Mouse (Mus musculus) forebrain, embryonic 11.5 days (tissue): ENCODE data around the gene Fam71b. TPM values are rescaled to one million over a fixed set of nuclear protein-coding genes. Genes with fewer than 3 reads are reported as not detected.

Experiments
- ATAC-seq: fragments of 200-750 bp; cut with Nextera tagmentation; replicated peaks from 2 replicates; pipeline ENCODE4 v1.8.0; 2017; ENCODE audit warnings: moderate TSS enrichment; ENCODE audit not compliant: low FRiP score
- DNase-seq: peaks from one replicate; pipeline ENCODE4 v3.0.0-alpha.2; 2017; ENCODE audit warnings: low spot score
- H3K27ac ChIP-seq: fragments of 300-500 bp; sonication (generic); 2 replicates; pipeline ENCODE4 v1.5.1; 2014; ENCODE audit warnings: low read depth, low read length
- H3K27me3 ChIP-seq: fragments of 300-500 bp; sonication (generic); 2 replicates; pipeline ENCODE4 v1.6.1; 2014; ENCODE audit warnings: mild to moderate bottlenecking, low read length, mixed read lengths; ENCODE audit not compliant: control insufficient read depth, insufficient read depth
- H3K36me3 ChIP-seq: fragments of 300-500 bp; sonication (generic); 2 replicates; pipeline ENCODE4 v1.6.1; 2014; ENCODE audit warnings: mild to moderate bottlenecking, low read length, moderate library complexity, mixed read lengths; ENCODE audit not compliant: control insufficient read depth, insufficient read depth
- H3K4me1 ChIP-seq: fragments of 300-500 bp; sonication (generic); replicated peaks from 2 replicates; pipeline ENCODE4 v1.6.1; 2014; ENCODE audit warnings: low read length, mixed read lengths; ENCODE audit not compliant: control insufficient read depth, insufficient read depth
- H3K4me2 ChIP-seq: fragments of 300-500 bp; sonication (generic); 2 replicates; pipeline ENCODE4 v1.6.1; 2014; ENCODE audit warnings: low read depth, mild to moderate bottlenecking, low read length, moderate library complexity, mixed read lengths; ENCODE audit not compliant: severe bottlenecking
- H3K4me3 ChIP-seq: fragments of 300-500 bp; sonication (generic); 2 replicates; pipeline ENCODE4 v1.5.1; 2014; ENCODE audit warnings: low read depth, low read length
- H3K9ac ChIP-seq: fragments of 300-500 bp; sonication (generic); 2 replicates; pipeline ENCODE4 v1.6.1; 2014; ENCODE audit warnings: low read length
- H3K9me3 ChIP-seq: fragments of 300-500 bp; sonication (generic); 2 replicates; pipeline ENCODE4 v1.6.1; 2016; ENCODE audit warnings: low read length, mixed read lengths; ENCODE audit not compliant: control insufficient read depth
- WGBS: fragments of 180-500 bp; shearing (Covaris S2); extraction: QIAGEN DNeasy Blood & Tissue Kit; methylation state at CpG from one replicate; pipeline ENCODE4 v1.1.7; 2014; 5-methylcytosine and 5-hydroxymethylcytosine counted together
- polyA plus RNA-seq: library from polyadenylated mRNA; unstranded; fragments of >200 nt; fragmentation: Nextera tagmentation; extraction: Ambion mirVana; gene quantifications from 2 replicates; pipeline ENCODE4 v1.2.1, GENCODE M21; 2014

The Fam71b gene
- not detected in 2 replicates for polyA plus RNA-seq

DNA sequence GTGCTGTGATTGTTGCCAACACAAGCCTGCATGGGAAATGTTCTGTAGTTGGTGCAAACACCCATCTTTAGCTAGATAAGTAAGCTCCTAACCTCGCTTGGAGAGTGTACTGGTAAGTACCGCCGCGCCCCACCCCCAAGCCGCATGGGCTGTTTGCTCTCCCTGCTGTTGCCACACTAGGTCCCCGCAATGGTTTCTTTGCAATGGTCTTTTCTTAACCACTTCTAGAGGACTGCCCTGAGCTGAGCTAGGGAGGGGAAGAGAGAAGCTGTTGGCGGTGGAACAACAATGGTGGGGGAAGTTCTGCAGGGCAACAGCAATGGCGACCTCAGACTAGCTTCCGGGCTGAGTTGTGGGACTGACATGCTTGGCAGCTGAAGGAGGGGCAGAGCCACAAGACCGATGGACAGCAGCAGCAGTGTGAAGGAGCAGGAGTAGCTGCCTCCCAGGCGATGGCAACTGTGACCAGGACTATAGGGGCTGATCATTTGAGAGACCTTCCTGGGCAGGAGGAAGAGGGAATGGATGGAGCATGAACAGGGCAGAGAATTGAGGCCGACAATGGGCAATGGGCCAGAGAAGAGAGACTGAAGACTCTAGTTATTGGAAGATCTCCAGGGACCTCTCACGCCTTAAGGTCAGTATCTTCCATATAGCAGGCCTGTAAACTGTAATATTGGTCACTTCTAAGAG, at the start of gene Fam71b:
TSS of gene Fam71b (plus strand) at position 393 of the 693 bp plus-strand sequence.
- H3K27ac ChIP-seq = no peak within 1 kb of the TSS
- WGBS = 80% methylated on average over 13 of the region's 13 CpGs
- ATAC-seq = no peak

DNA sequence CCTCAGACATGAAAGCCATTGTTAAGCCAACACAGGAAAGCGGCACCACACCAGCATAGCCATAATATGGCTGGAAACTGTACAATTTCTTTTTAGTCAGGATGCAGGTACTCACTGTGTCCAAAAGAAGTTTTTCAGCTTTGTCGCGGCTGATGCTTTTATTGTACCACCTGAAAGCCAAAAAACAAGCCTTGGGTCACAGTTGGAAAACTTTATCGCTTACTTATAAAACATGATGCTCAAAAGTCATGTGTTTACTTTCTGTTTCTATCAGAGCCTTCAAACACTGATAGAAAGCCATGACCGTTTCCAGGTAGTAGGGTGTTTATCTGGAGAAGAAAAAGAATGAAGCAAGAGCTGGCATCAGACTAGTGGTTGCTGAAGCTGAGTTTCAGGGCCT, 48.6 kb upstream of the Fam71b start:
- no peak overlapping the region for H3K4me2 ChIP-seq
- no peaks in the 10 kb centered on the region for H3K9me3 ChIP-seq
- no peak overlapping the region for H3K4me3 ChIP-seq
- no peaks in the 10 kb centered on the region for H3K4me1 ChIP-seq
- DNase-seq (no peak), ATAC-seq (no peak)
- no peaks in the 10 kb centered on the region for H3K27me3 ChIP-seq
- no peak overlapping the region for H3K9ac ChIP-seq
- WGBS = 90% methylated on average over 5 of the region's 5 CpGs
- H3K27ac ChIP-seq = no peak overlapping the region
- no peaks in the 10 kb centered on the region for H3K36me3 ChIP-seq

More for the DNA sequence above, at the start of gene Fam71b:
- H3K4me2 ChIP-seq = no peak within 1 kb of the TSS
- H3K4me3 ChIP-seq = no peak within 1 kb of the TSS
- no peak within 1 kb of the TSS for H3K9ac ChIP-seq
- H3K4me1 ChIP-seq = no peaks in the 10 kb centered on the region
- no peaks in the 10 kb centered on the region for H3K27me3 ChIP-seq
- no peak for DNase-seq
- no peaks in the 10 kb centered on the region for H3K9me3 ChIP-seq
- no peaks in the 10 kb centered on the region for H3K36me3 ChIP-seq

DNA sequence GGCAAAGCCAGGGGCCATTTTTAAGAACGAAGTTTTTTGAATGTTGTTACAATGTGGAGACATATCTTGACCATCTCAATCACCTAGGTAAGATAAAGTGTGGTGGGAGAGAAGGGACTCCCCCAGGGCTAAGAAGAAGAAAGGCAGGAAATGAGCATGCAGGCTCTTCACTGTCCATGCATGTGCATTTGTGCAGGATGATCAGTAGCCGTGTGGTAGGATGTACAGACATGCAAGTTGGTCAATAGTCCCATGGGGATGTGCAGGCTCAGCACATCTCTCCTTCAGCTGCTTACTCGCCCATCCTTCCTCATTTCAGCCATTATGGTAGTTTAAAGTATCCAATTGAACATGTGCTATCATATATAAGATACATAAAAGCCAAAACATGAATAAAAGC, 47.9 kb upstream of the Fam71b start:
- ATAC-seq (no peak), DNase-seq (no peak)
- H3K4me3 ChIP-seq = no peak overlapping the region
- H3K27ac ChIP-seq = no peak overlapping the region
- no peaks in the 10 kb centered on the region for H3K4me1 ChIP-seq
- H3K36me3 ChIP-seq = no peaks in the 10 kb centered on the region
- H3K4me2 ChIP-seq = no peak overlapping the region
- 92% methylated on average over 3 of the region's 3 CpGs for WGBS
- no peaks in the 10 kb centered on the region for H3K27me3 ChIP-seq
- H3K9ac ChIP-seq = no peak overlapping the region
- no peaks in the 10 kb centered on the region for H3K9me3 ChIP-seq

DNA sequence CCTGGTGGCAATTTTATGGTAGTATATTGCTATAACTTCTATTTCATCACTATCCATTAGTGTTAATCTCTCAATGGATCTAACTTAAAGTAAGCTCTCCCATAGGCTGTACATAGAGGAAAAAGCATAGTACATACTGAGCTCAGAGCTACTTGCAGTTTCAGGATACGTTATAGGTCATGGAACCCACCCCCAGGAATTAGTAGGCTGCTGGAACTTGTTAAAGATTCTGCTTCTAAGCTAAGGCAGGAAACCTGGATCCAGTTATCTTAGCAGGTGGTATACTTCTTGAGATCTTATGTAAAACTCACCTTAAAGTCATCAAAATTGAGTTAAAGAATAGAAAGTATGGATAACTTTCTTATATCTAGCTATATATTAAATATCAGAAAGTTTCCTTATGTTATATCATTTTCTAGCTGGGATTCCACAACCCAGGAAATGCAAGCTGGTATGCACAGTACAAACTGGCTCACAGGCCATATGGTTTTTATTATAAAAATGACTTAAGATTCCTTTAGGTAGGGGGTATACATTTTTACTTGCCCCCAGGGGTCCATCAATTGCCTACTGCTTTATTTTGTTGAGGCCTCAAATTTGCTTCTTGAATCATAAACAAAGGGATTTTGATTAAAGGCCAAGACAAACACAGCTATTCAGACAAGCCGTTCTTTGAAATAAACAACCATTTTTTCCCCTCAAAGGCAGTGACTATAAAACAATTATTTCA, 46.5 kb upstream of the Fam71b start:
- WGBS = 67% methylated on average over 2 of the region's 2 CpGs
- Histone ChIP-seq H3K4me2 (no peak overlapping the region), H3K27ac (no peak overlapping the region)

DNA sequence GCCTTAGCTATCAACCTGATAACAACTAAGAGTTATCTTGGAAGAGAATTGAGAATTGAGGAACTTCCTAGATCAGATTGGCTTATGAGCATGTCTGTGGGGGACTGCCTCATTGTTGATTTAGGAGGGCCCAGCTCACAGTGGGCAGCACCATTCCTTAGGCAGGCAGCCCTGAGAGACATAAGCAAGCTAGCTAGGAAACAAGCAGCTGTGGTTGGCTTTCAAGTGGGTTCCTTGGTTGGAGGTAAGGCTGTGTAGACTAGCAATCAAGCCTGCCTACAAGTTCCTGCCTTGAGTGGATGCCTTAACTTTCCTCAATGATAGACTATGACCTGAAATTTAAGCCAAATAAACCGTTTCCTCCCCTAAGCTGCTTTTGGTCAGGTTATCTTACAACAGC, 38.0 kb upstream of the Fam71b start:
- ATAC-seq (no peak), DNase-seq (no peak)
- H3K27me3 ChIP-seq = no peaks in the 10 kb centered on the region
- 54% methylated on average over 1 of the region's 1 CpGs for WGBS
- no peak overlapping the region for H3K9ac ChIP-seq
- no peak overlapping the region for H3K4me2 ChIP-seq
- H3K36me3 ChIP-seq = no peaks in the 10 kb centered on the region
- no peaks in the 10 kb centered on the region for H3K9me3 ChIP-seq
- no peak overlapping the region for H3K4me3 ChIP-seq
- no peaks in the 10 kb centered on the region for H3K4me1 ChIP-seq
- no peak overlapping the region for H3K27ac ChIP-seq

More for the DNA sequence above, 46.5 kb upstream of the Fam71b start:
- H3K4me1 ChIP-seq = no peaks in the 10 kb centered on the region
- ATAC-seq (no peak), DNase-seq (no peak)
- no peaks in the 10 kb centered on the region for H3K36me3 ChIP-seq
- H3K4me3 ChIP-seq = no peak overlapping the region
- H3K9ac ChIP-seq = no peak overlapping the region
- no peaks in the 10 kb centered on the region for H3K9me3 ChIP-seq
- H3K27me3 ChIP-seq = no peaks in the 10 kb centered on the region

DNA sequence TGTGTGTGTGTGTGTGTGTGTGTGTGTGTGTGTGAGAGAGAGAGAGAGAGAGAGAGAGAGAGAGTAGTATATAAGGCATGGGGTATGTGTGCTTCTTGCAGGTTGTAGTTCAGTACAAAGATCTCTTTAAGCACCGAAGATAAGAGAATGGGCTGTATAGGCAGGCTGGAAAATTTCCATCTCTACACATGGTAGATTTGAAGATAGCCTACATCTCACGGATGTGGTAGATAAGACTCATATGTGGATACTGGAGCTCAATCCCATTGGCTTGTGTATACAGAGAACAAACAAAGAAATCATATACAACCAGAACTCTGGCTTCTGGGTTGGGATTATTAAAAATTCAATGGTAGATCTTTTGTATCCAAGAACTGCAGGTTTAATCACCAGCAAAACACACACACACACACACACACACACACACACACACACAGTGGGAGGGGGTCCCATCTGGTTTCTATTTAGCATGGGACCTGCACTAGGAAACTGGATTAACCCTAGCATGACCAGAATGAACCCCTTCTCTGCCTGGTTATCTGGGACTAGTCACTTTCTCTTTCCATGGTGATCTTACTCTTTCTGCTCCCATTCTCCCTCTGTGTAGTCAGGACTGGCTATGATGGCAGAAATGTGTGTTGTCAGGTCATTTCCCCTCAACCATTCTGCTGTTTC, 35.2 kb upstream of the Fam71b start:
- ATAC-seq (no peak), DNase-seq (no peak)
- Histone ChIP-seq H3K27ac (no peak overlapping the region), H3K4me2 (no peak overlapping the region), H3K36me3 (no peaks in the 10 kb centered on the region), H3K9ac (no peak overlapping the region), H3K4me3 (no peak overlapping the region), H3K4me1 (no peaks in the 10 kb centered on the region), H3K27me3 (no peaks in the 10 kb centered on the region), H3K9me3 (no peaks in the 10 kb centered on the region)
- WGBS = 75% methylated on average over 2 of the region's 2 CpGs

DNA sequence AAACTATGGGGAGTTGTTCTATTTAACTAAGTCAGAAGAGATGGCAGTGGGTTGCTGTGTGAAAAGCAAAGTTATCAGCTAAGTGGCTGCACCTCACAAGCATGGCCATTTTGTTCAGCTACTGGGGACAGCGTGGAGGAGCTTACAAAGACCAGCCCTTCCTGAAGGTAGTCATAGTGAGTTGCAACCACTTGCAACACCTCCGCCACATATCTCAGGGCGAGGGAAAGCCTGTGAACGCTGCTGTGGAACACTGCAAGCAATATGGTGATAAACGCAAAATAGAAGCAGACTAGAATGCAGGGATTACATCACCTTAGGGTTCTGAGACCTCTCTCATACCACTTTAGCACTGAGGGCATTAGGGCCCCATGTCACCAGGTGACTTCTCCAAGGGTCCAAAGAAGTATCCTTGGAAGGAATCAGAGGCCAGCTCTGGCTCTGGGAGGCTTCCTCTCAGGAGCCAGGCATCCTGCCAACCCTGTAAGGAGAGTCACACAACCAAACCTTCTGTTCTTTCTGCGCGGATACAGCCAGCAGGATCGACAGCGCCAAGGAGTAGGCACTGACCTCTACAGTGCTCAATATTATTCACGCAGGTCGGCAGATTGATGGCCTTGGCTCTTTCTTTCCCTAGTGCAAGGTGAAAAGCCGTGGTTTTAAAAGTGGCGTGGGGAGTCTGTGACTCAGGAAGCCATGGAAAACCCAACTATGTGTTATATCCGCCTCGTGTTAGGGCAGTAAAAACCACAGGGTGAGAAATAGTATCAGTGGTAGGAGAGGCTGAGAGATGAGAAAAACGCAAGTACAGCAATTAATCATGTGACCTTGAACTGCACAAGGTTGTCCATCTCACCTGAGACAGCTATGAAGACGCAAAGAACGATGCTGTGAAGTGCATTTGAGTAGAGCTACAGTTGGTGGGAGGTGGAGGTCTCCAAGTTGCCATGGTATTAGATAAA, 34.0 kb upstream of the Fam71b start:
- no peak for DNase-seq
- no peak for ATAC-seq
- Histone ChIP-seq H3K4me3 (no peak overlapping the region), H3K9me3 (no peaks in the 10 kb centered on the region), H3K4me1 (no peaks in the 10 kb centered on the region), H3K36me3 (no peaks in the 10 kb centered on the region), H3K4me2 (no peak overlapping the region), H3K27me3 (no peaks in the 10 kb centered on the region), H3K27ac (no peak overlapping the region), H3K9ac (no peak overlapping the region)
- WGBS = 93% methylated on average over 18 of the region's 18 CpGs

DNA sequence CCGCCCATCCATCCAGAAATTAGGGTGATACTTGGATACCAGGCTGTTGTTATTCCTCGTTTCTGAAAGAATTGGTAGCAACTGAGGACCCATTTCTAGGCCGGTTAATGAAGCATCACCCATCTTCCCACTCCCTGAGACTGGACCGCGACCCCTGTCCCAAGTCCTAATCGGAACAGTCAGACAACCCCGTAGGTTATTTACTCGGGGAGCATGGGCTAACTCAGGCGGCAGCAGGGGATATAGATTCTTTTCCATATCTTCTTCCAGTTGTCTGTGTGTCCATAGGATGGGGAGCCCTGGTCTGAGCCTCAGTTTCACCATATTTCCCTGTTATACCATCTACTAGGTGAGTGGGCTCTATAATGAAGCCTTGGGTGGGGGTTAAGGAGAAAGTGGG, 32.5 kb upstream of the Fam71b start:
- 92% methylated on average over 9 of the region's 9 CpGs for WGBS
- H3K9me3 ChIP-seq = no peaks in the 10 kb centered on the region
- DNase-seq = no peak

More for the DNA sequence above, 32.5 kb upstream of the Fam71b start:
- no peak overlapping the region for H3K27ac ChIP-seq
- H3K9ac ChIP-seq = no peak overlapping the region
- no peaks in the 10 kb centered on the region for H3K27me3 ChIP-seq
- H3K4me2 ChIP-seq = no peak overlapping the region
- ATAC-seq = no peak
- H3K4me3 ChIP-seq = no peak overlapping the region
- no peaks in the 10 kb centered on the region for H3K4me1 ChIP-seq
- H3K36me3 ChIP-seq = no peaks in the 10 kb centered on the region
